In the genomic region with DNA sequence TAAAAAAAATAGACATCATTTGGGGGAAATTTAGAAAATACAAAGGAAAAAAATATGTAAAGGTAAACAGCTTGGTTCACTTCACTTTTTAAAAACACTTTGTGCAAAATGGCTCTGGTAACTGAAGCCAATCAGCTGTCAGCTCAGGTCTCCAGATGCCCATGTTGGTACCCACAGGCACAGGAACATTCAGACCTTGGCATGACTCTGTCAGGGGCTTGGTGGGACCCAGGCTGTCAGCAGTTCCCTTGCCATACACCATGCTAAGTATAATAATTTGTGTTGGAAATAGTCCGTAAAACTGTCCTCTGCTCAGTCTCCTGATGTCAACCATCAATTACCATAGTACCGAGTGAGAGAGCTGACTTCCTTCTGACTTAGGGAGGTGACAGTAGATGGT, we compare ENCODE assay signal across 18 mouse cellular contexts.
DNase-seq lines count a peak whose midpoint lies in the region; TF ChIP-seq lines count a peak whose summit lies in the region.
"Had no signal": no experiment of that assay in that cellular context is flagged by ENCODE, and none has a peak within 500 bp of the region (broad histone marks: within the 10 kb centered on the region; RNA-seq: fewer than 3 reads in every experiment).

No protein-coding gene starts in this region.

- H3K27ac ChIP-seq in layer of hippocampus, adult 2 months = peak overlapping the region; percentile 33; the same call in 1 of the 2 replicates
- H3K27ac ChIP-seq: embryonic facial prominence, embryonic 10.5 days; embryonic facial prominence, embryonic 12.5 days; forebrain, embryonic 13.5 days; forebrain, embryonic 15.5 days had no signal

- DNase-seq in cerebellum, postnatal 10 days = peak; percentile 51 to 62
- DNase-seq in cerebellum, adult 11 months = no peak
- peak in 1 of 2 experiments; percentile 15 for DNase-seq in layer of hippocampus, adult 2 months (ENCODE audit: low spot score in 2 of 2)
- no peak for DNase-seq in layer of hippocampus, adult 8-10 months (ENCODE audit: low spot score in 2 of 2)
- peak; percentile 19 to 68 for DNase-seq in layer of hippocampus, postnatal 14 days (ENCODE audit: low spot score in 2 of 2)
- no peak for DNase-seq in layer of hippocampus, adult 9-10 months (ENCODE audit: low spot score)
- DNase-seq: adrenal gland, adult 8-10 months; adrenal gland, postnatal 14 days; adrenal gland, postnatal 36 days; B cell, adult 2 months; cerebellum, adult 18-20 months; cerebellum, adult 8-10 months; cerebellum, adult 9-11 months; forebrain, postnatal 0 days had no signal

- no peak for TF ChIP-seq CTCF in layer of hippocampus, adult 2 months (conservative IDR thresholded peaks at IDR 0.05)

- no peak overlapping the region for H3K4me3 ChIP-seq in layer of hippocampus, adult 2 months
- H3K4me3 ChIP-seq: embryonic facial prominence, embryonic 10.5 days; embryonic facial prominence, embryonic 12.5 days; forebrain, embryonic 13.5 days; forebrain, embryonic 15.5 days had no signal

Comparison
In these comparisons a context has a peak if more than half of its experiments do, and no peak if none do; other contexts are left out.
1. DNase-seq: peak in cerebellum, postnatal 10 days (2 of 2) and layer of hippocampus, postnatal 14 days (2 of 2); none in cerebellum, adult 11 months (single experiment), layer of hippocampus, adult 8-10 months (0 of 2) and layer of hippocampus, adult 9-10 months (single experiment).